Mouse (Mus musculus) spleen, adult 2 months (tissue): Measurements from ENCODE around the gene Pced1a. TPM values are rescaled to one million over a fixed set of nuclear protein-coding genes. Genes with fewer than 3 reads are reported as not detected.

ENCODE experiments used
- DNase-seq, 2 experiments: peaks; one replicate each; pipeline versions ENCODE4 v3.0.0 to v3.0.0-alpha.2; 2012 to 2021; ENCODE audit warnings: low spot score in 2 of 2, low read depth in 1 of 2
- H3K27ac ChIP-seq: fragments of 200-500 bp; 2 replicates; pipeline ENCODE4 v1.5.1; 2012; ENCODE audit warnings: low read length, inconsistent platforms; ENCODE audit not compliant: insufficient read depth
- H3K27me3 ChIP-seq: fragments of 200-500 bp; 2 replicates; pipeline ENCODE4 v1.6.1; 2012; ENCODE audit warnings: mild to moderate bottlenecking, moderate library complexity, low read length, inconsistent platforms; ENCODE audit not compliant: control insufficient read depth, insufficient read depth
- H3K36me3 ChIP-seq: fragments of 200-500 bp; 2 replicates; pipeline ENCODE4 v1.6.1; 2012; ENCODE audit warnings: mild to moderate bottlenecking, low read length, inconsistent platforms; ENCODE audit not compliant: control insufficient read depth, insufficient read depth
- H3K4me1 ChIP-seq: fragments of 200-500 bp; 2 replicates; pipeline ENCODE4 v1.6.1; 2011; ENCODE audit warnings: inconsistent platforms; ENCODE audit not compliant: control insufficient read depth, insufficient read depth, insufficient read length
- H3K4me3 ChIP-seq: fragments of 200-500 bp; 2 replicates; pipeline ENCODE4 v1.5.1; 2011; ENCODE audit warnings: mild to moderate bottlenecking, inconsistent platforms; ENCODE audit not compliant: insufficient read depth, insufficient read length; ENCODE audit errors: extremely low read depth
- CTCF ChIP-seq: fragments of 200-500 bp; IDR thresholded peaks from 2 replicates; pipeline ENCODE4 v1.5.1; 2011; ENCODE audit warnings: mild to moderate bottlenecking, inconsistent platforms; ENCODE audit not compliant: insufficient read depth, insufficient read length, insufficient replicate concordance; ENCODE audit errors: extremely low read depth
- POLR2A ChIP-seq: fragments of 200-500 bp; IDR thresholded peaks from 2 replicates; pipeline ENCODE4 v1.6.1; 2011; ENCODE audit warnings: low read depth, low read length, inconsistent platforms
- WGBS: fragments of 180-500 bp; shearing (Covaris S2); methylation state at CpG from one replicate; pipeline ENCODE4 v1.1.7; 2018; 5-methylcytosine and 5-hydroxymethylcytosine counted together
- polyA plus RNA-seq: library from polyadenylated mRNA; depleted of rRNA; stranded (reverse); fragments of >200 nt; gene quantifications from 2 replicates; pipeline ENCODE4 v1.2.3, GENCODE M21; 2012

The Pced1a gene
- polyA plus RNA-seq, 1 experiment: 33.2 TPM

DNA sequence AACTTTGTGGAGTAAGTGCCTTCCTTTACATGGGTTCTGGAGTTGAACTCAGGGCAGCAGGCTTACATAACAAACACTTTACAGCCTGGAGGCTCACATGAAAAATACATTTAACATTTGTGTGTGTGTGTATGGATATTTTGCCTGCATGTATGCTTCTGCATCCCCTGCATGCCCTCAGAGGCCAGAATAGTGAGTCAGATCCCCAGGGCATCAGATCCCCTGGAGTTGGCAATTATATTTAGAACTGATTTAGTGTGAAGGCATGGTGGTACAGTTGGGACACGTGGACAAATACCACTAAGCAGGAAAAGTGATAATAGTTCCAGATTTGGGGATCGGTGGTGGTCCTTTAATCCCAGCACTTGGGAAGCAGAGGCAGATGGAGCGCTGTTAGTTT lies 35.1 kb upstream of the Pced1a start:
- peaks cover 2% of the 10 kb centered on the region for H3K36me3 ChIP-seq
- DNase-seq: no peak
- no peaks in the 10 kb centered on the region; the same call in none of the 2 replicates for H3K4me1 ChIP-seq
- H3K4me3 ChIP-seq: no peak overlapping the region
- H3K27ac ChIP-seq: no peak overlapping the region
- TF ChIP-seq POLR2A (no peak), CTCF (no peak)
- H3K27me3 ChIP-seq: no peaks in the 10 kb centered on the region
- 95% methylated on average over 3 of the region's 3 CpGs for WGBS

DNA sequence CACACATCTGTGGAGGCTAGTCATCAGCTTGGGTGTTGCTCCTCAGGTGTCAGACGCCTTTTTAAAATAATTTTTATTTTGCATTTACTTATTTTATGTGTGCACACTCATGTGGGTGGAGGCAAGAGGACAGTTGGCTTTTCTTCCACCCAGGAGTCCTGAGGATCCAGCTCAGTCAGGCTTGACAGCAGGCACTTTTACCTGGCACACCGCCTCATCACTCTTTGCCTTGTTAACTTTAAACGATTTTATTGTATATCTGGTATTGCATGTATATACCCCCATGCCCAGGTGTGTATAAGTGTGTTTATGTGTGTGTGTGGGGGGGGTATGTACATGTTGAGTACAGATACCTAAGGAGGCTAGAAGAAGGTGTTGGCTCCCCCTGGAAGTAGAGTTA lies 33.4 kb upstream of the Pced1a start:
- no peak for DNase-seq
- 97% methylated on average over 3 of the region's 3 CpGs for WGBS

DNA sequence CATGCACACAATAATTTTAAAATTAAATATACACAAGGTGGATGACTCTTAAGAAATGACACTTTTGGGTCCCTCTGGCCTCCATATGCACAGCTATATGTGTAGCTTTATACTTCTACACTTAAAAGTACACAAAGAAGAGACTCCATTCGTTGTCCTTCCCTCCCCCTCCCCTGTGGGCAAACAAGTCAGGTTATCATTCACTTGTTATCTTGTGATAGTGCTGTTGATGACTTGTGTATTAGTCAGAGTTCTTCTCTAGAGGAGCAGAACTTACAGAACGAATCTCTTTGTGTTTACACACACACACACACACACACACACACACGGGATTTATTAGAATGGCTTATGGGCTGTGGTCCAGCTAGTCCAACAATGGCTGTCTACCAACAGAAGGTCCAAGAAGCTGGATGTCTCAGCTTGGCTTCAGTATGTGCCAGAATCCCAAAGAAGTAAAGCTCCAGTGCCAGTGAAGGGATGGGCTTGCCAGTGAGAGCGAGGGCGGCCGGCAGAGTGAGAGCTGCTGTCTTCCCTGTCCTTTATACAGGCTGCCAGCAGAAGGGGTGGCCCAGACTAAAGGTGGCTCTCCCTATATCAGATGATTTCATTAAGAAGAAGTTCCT lies 30.4 kb upstream of the Pced1a start:
- DNase-seq: no peak
- Histone ChIP-seq H3K4me3 (no peak overlapping the region), H3K4me1 (no peaks in the 10 kb centered on the region; the same call in 1 of the 2 replicates), H3K27me3 (no peaks in the 10 kb centered on the region), H3K27ac (no peak overlapping the region), H3K36me3 (no peaks in the 10 kb centered on the region)
- WGBS: 85% methylated on average over 6 of the region's 6 CpGs
- TF ChIP-seq CTCF (no peak), POLR2A (no peak)

More for the DNA sequence above, 33.4 kb upstream of the Pced1a start:
- Histone ChIP-seq H3K27me3 (no peaks in the 10 kb centered on the region), H3K27ac (no peak overlapping the region), H3K36me3 (no peaks in the 10 kb centered on the region), H3K4me3 (no peak overlapping the region), H3K4me1 (no peaks in the 10 kb centered on the region; the same call in 1 of the 2 replicates)
- no peak for TF ChIP-seq CTCF
- TF ChIP-seq POLR2A: no peak

DNA sequence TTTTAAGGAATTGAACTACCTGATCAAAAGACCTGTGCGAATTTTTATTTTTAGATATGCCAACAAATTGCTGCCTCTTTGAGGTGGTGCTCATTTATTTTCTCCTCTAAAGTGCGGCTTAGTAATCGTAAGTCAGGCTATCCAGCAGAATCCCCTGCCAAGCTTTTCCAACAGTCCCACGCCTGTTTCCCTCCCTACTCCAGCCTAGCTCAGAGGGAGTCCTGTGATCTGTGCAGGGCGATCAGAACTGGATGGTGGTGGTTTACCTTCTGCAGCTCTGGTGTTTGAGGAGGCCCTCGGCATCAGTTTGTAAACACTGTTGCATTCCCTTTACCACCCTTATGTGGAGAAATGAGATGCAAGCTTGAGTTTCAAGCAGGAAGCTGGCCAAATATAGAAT lies 28.9 kb upstream of the Pced1a start:
- Histone ChIP-seq H3K36me3 (no peaks in the 10 kb centered on the region), H3K4me1 (no peaks in the 10 kb centered on the region; the same call in 1 of the 2 replicates), H3K27ac (no peak overlapping the region), H3K4me3 (no peak overlapping the region), H3K27me3 (no peaks in the 10 kb centered on the region)
- TF ChIP-seq POLR2A: no peak
- WGBS: 88% methylated on average over 6 of the region's 6 CpGs
- no peak for DNase-seq

DNA sequence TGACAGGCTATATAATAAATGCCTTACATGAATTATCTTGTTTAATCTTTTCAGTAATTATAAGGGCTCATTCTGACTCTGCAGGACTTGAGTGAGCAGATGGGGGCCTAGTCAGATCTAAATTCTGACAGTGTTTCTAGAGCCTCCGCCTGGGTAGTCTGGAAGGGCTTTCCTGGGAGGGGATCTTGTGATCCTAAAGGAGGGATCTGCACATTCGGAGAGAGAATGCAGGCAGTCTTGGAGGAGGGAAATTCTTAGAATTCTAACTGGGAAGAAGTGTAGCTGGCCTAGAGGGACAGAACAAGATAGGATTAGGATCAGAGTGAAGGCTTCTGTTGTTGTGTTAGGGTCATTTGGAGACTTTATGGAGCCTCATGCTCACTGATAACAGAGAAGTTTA lies 27.8 kb upstream of the Pced1a start:
- no peaks in the 10 kb centered on the region for H3K36me3 ChIP-seq
- TF ChIP-seq CTCF: no peak
- no peak for TF ChIP-seq POLR2A
- H3K4me3 ChIP-seq: no peak overlapping the region
- no peaks in the 10 kb centered on the region; the same call in 1 of the 2 replicates for H3K4me1 ChIP-seq
- no peak overlapping the region for H3K27ac ChIP-seq
- no peak for DNase-seq
- no peaks in the 10 kb centered on the region for H3K27me3 ChIP-seq
- WGBS: 96% methylated on average over 2 of the region's 2 CpGs

DNA sequence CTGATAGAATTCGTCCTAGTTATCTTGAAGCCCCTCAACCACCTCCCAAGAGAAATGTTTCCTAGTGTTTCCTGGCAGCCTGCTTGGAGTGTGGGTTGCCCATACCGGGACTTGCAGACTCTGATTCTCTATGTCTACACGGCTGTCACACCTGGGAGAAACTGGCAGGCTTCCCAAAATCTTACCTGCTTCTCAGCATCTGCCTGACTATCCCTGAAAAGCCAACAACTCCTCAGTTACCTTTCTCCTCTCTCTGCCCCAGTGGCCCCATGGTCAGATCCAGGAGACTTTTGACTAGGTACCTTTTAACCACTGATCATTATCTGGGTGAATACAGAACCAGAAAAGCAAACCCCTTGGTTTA lies 27.2 kb upstream of the Pced1a start:
- H3K27me3 ChIP-seq: no peaks in the 10 kb centered on the region
- WGBS: 64% methylated on average over 3 of the region's 3 CpGs
- no peaks in the 10 kb centered on the region; the same call in 1 of the 2 replicates for H3K4me1 ChIP-seq
- no peaks in the 10 kb centered on the region for H3K36me3 ChIP-seq
- TF ChIP-seq POLR2A: no peak
- no peak for TF ChIP-seq CTCF
- H3K27ac ChIP-seq: no peak overlapping the region
- no peak overlapping the region for H3K4me3 ChIP-seq
- no peak for DNase-seq

DNA sequence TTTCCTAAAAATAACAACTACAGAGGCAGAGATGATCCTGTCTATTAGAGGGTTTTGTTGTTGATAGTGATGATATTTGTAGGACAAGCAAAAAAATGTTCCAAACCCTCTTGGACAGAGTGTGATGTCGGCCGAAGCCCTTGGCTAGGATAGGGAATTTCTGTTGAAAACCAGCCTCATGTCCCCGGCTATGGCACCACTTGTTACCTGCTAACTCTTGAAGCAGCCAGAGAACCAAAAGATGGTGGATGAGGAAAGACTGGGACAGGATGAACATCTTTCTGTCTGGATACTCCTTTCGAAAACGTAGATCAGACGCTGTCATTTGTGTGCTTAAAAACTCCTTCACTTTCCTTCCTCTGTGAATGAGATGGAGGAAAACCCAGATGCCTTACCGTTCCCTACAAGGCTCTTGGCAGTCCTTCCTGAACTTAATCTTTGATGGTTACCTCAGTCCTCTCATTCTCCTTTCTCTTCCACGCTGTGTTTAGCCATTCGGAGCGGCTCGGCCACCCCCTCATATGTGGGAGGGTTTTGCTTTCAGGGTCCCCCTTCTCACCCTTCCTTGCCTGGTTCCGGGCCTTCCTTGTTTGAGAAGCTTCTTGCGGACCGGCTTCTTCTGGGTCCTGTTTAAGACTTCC lies 26.7 kb upstream of the Pced1a start:
- Histone ChIP-seq H3K4me3 (peak overlapping the region; percentile 21; the same call in 1 of the 2 replicates), H3K27me3 (no peaks in the 10 kb centered on the region), H3K27ac (no peak overlapping the region), H3K36me3 (no peaks in the 10 kb centered on the region), H3K4me1 (no peaks in the 10 kb centered on the region; the same call in 1 of the 2 replicates)
- TF ChIP-seq POLR2A: no peak
- TF ChIP-seq CTCF: no peak
- 71% methylated on average over 14 of the region's 14 CpGs for WGBS
- no peak for DNase-seq
